Mouse (Mus musculus) ES-E14 (cell line): ENCODE measurements at regions not wholly inside any gene's neighbourhood (a gene's known extent, or its start where the extent isn't known, plus 50 kb on each side); places are given as distances from the start of the nearest gene placed in this dataset.

ENCODE experiments used
- CHD2 ChIP-seq: IDR thresholded peaks from 2 replicates; pipeline ENCODE4 v1.6.1; 2014; ENCODE audit warnings: mild to moderate bottlenecking, low read depth, low read length, inconsistent platforms
- MAFK ChIP-seq: IDR thresholded peaks from 2 replicates; pipeline ENCODE4 v1.6.1; 2014; ENCODE audit warnings: mild to moderate bottlenecking, low read depth, low read length, inconsistent platforms; ENCODE audit not compliant: insufficient read depth
- ZC3H11A ChIP-seq: IDR thresholded peaks from 2 replicates; pipeline ENCODE4 v1.6.1; 2012; ENCODE audit warnings: low read depth, mild to moderate bottlenecking, inconsistent platforms, low read length, borderline replicate concordance

- TF ChIP-seq ZC3H11A (no peak), CHD2 (no peak), MAFK (no peak)
Measured at GRCm38 (mm10) chr3:52634353-52634752, 366.2 kb downstream of the Foxo1 start.
